17 mouse cellular contexts compared by ENCODE assay signal in the genomic region with DNA sequence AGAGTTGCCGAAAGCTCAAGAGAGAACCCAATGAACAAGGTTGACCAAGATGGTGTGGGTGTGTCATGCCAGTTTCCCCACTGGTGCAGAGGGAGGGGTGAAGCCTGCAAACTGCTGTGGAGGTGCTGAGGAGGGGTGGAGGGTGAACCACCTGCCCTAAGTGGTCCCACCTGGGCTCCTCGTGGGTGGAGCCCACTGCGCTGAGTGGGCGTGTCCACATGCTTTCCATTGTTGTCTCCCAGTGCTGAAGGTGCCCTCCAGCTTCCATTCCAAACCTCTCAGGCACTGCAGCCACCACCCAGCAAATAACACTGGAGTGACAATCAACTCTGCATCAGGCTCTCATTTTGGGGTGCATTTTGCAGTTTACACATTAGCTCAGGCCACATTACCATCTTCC.
"Had no signal": no experiment of that assay in that cellular context is flagged by ENCODE, and none has a peak within 500 bp of the region (broad histone marks: within the 10 kb centered on the region; RNA-seq: fewer than 3 reads in every experiment).

No protein-coding gene starts in this region.

- H3K9me3 ChIP-seq: midbrain, embryonic 10.5 days; midbrain, embryonic 12.5 days; neural tube, embryonic 13.5 days; neural tube, embryonic 15.5 days had no signal

- H3K4me2 ChIP-seq: lung, embryonic 14.5 days; midbrain, embryonic 12.5 days; neural tube, embryonic 13.5 days; neural tube, embryonic 15.5 days had no signal

- DNase-seq: lung, adult 18-20 months; lung, embryonic 14.5 days; lung, postnatal 10 days; lung, postnatal 4 days; midbrain, embryonic 14.5 days; right cerebral cortex, postnatal 25 days; right cerebral cortex, postnatal 4 days; spleen, adult 18-20 months; thymus, adult 18-20 months; thymus, postnatal 14 days; thymus, postnatal 36 days had no signal

- H3K27ac ChIP-seq: midbrain, embryonic 10.5 days; midbrain, embryonic 12.5 days; neural tube, embryonic 13.5 days; neural tube, embryonic 15.5 days had no signal

- H3K4me3 ChIP-seq: midbrain, embryonic 10.5 days; midbrain, embryonic 12.5 days; myocyte; neural tube, embryonic 13.5 days; neural tube, embryonic 15.5 days had no signal

- ATAC-seq: midbrain, embryonic 16.5 days had no signal

- H3K9ac ChIP-seq: lung, embryonic 14.5 days; midbrain, embryonic 12.5 days; neural tube, embryonic 13.5 days; neural tube, embryonic 15.5 days had no signal

- H3K36me3 ChIP-seq: midbrain, embryonic 10.5 days; midbrain, embryonic 12.5 days; neural tube, embryonic 13.5 days; neural tube, embryonic 15.5 days had no signal
